ENCODE assay signal across 23 mouse cellular contexts in genomic region chr6:126057706-126058105, GRCm38 (mm10).
"Had no signal": no experiment of that assay in that cellular context is flagged by ENCODE, and none has a peak within 500 bp of the region (broad histone marks: within the 10 kb centered on the region; RNA-seq: fewer than 3 reads in every experiment).

No protein-coding gene starts in this region.

- H3K27me3 ChIP-seq: hindbrain, embryonic 13.5 days; hindbrain, embryonic 15.5 days; intestine, embryonic 15.5 days; limb, embryonic 12.5 days; liver, embryonic 13.5 days; liver, embryonic 15.5 days had no signal

- H3K9me3 ChIP-seq: hindbrain, embryonic 13.5 days; hindbrain, embryonic 15.5 days; intestine, embryonic 15.5 days; limb, embryonic 10.5 days; limb, embryonic 12.5 days; liver, embryonic 13.5 days; liver, embryonic 15.5 days had no signal

- H3K4me2 ChIP-seq: hindbrain, embryonic 13.5 days; hindbrain, embryonic 15.5 days; intestine, embryonic 15.5 days; limb, embryonic 12.5 days; liver, embryonic 11.5 days; liver, embryonic 13.5 days; liver, embryonic 15.5 days had no signal

- H3K9ac ChIP-seq: hindbrain, embryonic 13.5 days; hindbrain, embryonic 15.5 days; intestine, embryonic 15.5 days; limb, embryonic 12.5 days; liver, embryonic 13.5 days; liver, embryonic 15.5 days had no signal

- H3K36me3 ChIP-seq: hindbrain, embryonic 13.5 days; hindbrain, embryonic 15.5 days; intestine, embryonic 15.5 days; limb, embryonic 10.5 days; limb, embryonic 12.5 days; liver, embryonic 13.5 days; liver, embryonic 15.5 days had no signal

- H3K4me1 ChIP-seq: hindbrain, embryonic 13.5 days; hindbrain, embryonic 15.5 days; intestine, embryonic 15.5 days; limb, embryonic 10.5 days; limb, embryonic 12.5 days; liver, embryonic 13.5 days; liver, embryonic 15.5 days had no signal

- ATAC-seq: forebrain, embryonic 16.5 days; inflammation-experienced regulatory T-cells, adult 6 months; intestine, embryonic 15.5 days; intestine, postnatal 0 days had no signal

- H3K27ac ChIP-seq: gastrocnemius, adult 2 months; heart, adult 2 months; hindbrain, embryonic 13.5 days; hindbrain, embryonic 15.5 days; intestine, embryonic 15.5 days; layer of hippocampus, adult 2 months; left cerebral cortex, adult 2 months; limb, embryonic 10.5 days; limb, embryonic 12.5 days; liver, embryonic 13.5 days; liver, embryonic 15.5 days had no signal

- DNase-seq: gastrocnemius, adult 2 months; gastrocnemius, postnatal 10 days; gastrocnemius, postnatal 25 days; kidney, adult 18-20 months; kidney, adult 8-10 months; kidney, postnatal 10 days; kidney, postnatal 25 days; kidney, postnatal 4 days; liver; liver, embryonic 13.5 days had no signal

- H3K4me3 ChIP-seq: gastrocnemius, adult 2 months; heart, adult 2 months; hindbrain, embryonic 13.5 days; hindbrain, embryonic 15.5 days; intestine, embryonic 15.5 days; layer of hippocampus, adult 2 months; left cerebral cortex, adult 2 months; limb, embryonic 10.5 days; limb, embryonic 12.5 days; liver, embryonic 13.5 days; liver, embryonic 15.5 days had no signal
